Mouse (Mus musculus) neural tube, embryonic 14.5 days (tissue): ENCODE data around the gene Lat. TPM values are rescaled to one million over a fixed set of nuclear protein-coding genes. Genes with fewer than 3 reads are reported as not detected.

Experiments used
- ATAC-seq: fragments of 200-750 bp; cut with Nextera tagmentation; 2 replicates; pipeline ENCODE4 v1.8.0; 2017; ENCODE audit warnings: low read depth, mild to moderate bottlenecking, moderate TSS enrichment, moderate library complexity
- H3K27ac ChIP-seq: fragments of 300-500 bp; sonication (generic); 2 replicates; pipeline ENCODE4 v1.5.1; 2014; ENCODE audit warnings: low read depth, mild to moderate bottlenecking, control low read depth, low read length, moderate library complexity, mixed read lengths
- H3K27me3 ChIP-seq: fragments of 300-500 bp; sonication (generic); 2 replicates; pipeline ENCODE4 v1.6.1; 2014; ENCODE audit warnings: low read length; ENCODE audit not compliant: control insufficient read depth, insufficient read depth
- H3K36me3 ChIP-seq: fragments of 300-500 bp; sonication (generic); 2 replicates; pipeline ENCODE4 v1.6.1; 2014; ENCODE audit warnings: low read length, mixed read lengths; ENCODE audit not compliant: control insufficient read depth, insufficient read depth
- H3K4me1 ChIP-seq: fragments of 300-500 bp; sonication (generic); 2 replicates; pipeline ENCODE4 v1.6.1; 2014; ENCODE audit warnings: low read length; ENCODE audit not compliant: control insufficient read depth, insufficient read depth
- H3K4me2 ChIP-seq: fragments of 300-500 bp; sonication (generic); 2 replicates; pipeline ENCODE4 v1.6.1; 2014; ENCODE audit warnings: mild to moderate bottlenecking, low read depth, low read length, control low read depth
- H3K4me3 ChIP-seq: fragments of 300-500 bp; sonication (generic); 2 replicates; pipeline ENCODE4 v1.5.1; 2014; ENCODE audit warnings: low read depth, low read length, control low read depth, mixed read lengths
- H3K9ac ChIP-seq: fragments of 300-500 bp; sonication (generic); replicated peaks from 2 replicates; pipeline ENCODE4 v1.6.1; 2014; ENCODE audit warnings: low read depth, mild to moderate bottlenecking, control low read depth, low read length, mixed read lengths
- H3K9me3 ChIP-seq: fragments of 300-500 bp; sonication (generic); 2 replicates; pipeline ENCODE4 v1.6.1; 2016; ENCODE audit warnings: low read length; ENCODE audit not compliant: control insufficient read depth
- WGBS: fragments of 180-500 bp; shearing (Covaris S2); extraction: QIAGEN DNeasy Blood & Tissue Kit; methylation state at CpG from one replicate; pipeline ENCODE4 v1.1.7; 2014; 5-methylcytosine and 5-hydroxymethylcytosine counted together
- polyA plus RNA-seq: library from polyadenylated mRNA; unstranded; fragments of >200 nt; fragmentation: Nextera tagmentation; extraction: Ambion mirVana; gene quantifications from 2 replicates; pipeline ENCODE4 v1.2.1, GENCODE M21; 2014

Gene Lat
- polyA plus RNA-seq, 1 experiment from 2014 or later = 1.3 TPM

GRCm38 (mm10) chr7:126375012-126375411 is 5.6 kb upstream of the Lat start:
- WGBS = 77% methylated on average over 5 of the region's 5 CpGs
- ATAC-seq = no peak
- Histone ChIP-seq H3K27ac (no peak overlapping the region), H3K27me3 (no peaks in the 10 kb centered on the region), H3K4me1 (peaks cover 6% of the 10 kb centered on the region), H3K9ac (no peak overlapping the region), H3K9me3 (no peaks in the 10 kb centered on the region), H3K36me3 (peaks cover 29% of the 10 kb centered on the region), H3K4me2 (no peak overlapping the region), H3K4me3 (no peak overlapping the region)

- H3K9ac ChIP-seq = no peak overlapping the region
- H3K4me3 ChIP-seq = no peak overlapping the region
- 89% methylated on average over 6 of the region's 6 CpGs for WGBS
- no peak overlapping the region for H3K4me2 ChIP-seq
- H3K27me3 ChIP-seq = no peaks in the 10 kb centered on the region
- H3K27ac ChIP-seq = no peak overlapping the region
- peaks cover 34% of the 10 kb centered on the region for H3K36me3 ChIP-seq
- ATAC-seq = no peak
- H3K4me1 ChIP-seq = peaks cover 6% of the 10 kb centered on the region
- no peaks in the 10 kb centered on the region for H3K9me3 ChIP-seq
Observed at GRCm38 (mm10) chr7:126374526-126374925, 5.2 kb upstream of the Lat start.

GRCm38 (mm10) chr7:126373007-126373406 is 3.6 kb upstream of the Lat start:
- Histone ChIP-seq H3K4me1 (peaks cover 6% of the 10 kb centered on the region), H3K9me3 (no peaks in the 10 kb centered on the region), H3K27me3 (no peaks in the 10 kb centered on the region), H3K9ac (no peak overlapping the region), H3K4me3 (no peak overlapping the region), H3K36me3 (peaks cover 36% of the 10 kb centered on the region), H3K27ac (no peak overlapping the region), H3K4me2 (no peak overlapping the region)
- ATAC-seq = no peak
- WGBS = 90% methylated on average over 9 of the region's 9 CpGs

GRCm38 (mm10) chr7:126368367-126368766 is 1.0 kb downstream of the Lat start:
- no peak overlapping the region for H3K4me3 ChIP-seq
- no peak overlapping the region for H3K9ac ChIP-seq
- H3K27ac ChIP-seq = no peak overlapping the region
- ATAC-seq = no peak
- no peaks in the 10 kb centered on the region for H3K27me3 ChIP-seq
- H3K36me3 ChIP-seq = peaks cover 32% of the 10 kb centered on the region
- no peak overlapping the region for H3K4me2 ChIP-seq
- H3K4me1 ChIP-seq = no peaks in the 10 kb centered on the region
- 88% methylated on average over 8 of the region's 8 CpGs for WGBS
- H3K9me3 ChIP-seq = no peaks in the 10 kb centered on the region

- 93% methylated on average over 10 of the region's 10 CpGs for WGBS
- no peak for ATAC-seq
- H3K4me1 ChIP-seq = no peaks in the 10 kb centered on the region
- H3K27me3 ChIP-seq = no peaks in the 10 kb centered on the region
- H3K9ac ChIP-seq = no peak overlapping the region
- no peaks in the 10 kb centered on the region for H3K9me3 ChIP-seq
- no peak overlapping the region for H3K4me2 ChIP-seq
- peaks cover 30% of the 10 kb centered on the region for H3K36me3 ChIP-seq
- H3K27ac ChIP-seq = no peak overlapping the region
- H3K4me3 ChIP-seq = no peak overlapping the region
Observed at GRCm38 (mm10) chr7:126367636-126368035, 1.7 kb downstream of the Lat start.

- 0 out of 2 replicates have a peak, but pooled peaks cover 3% of the 10 kb centered on the region for H3K36me3 ChIP-seq
- no peaks in the 10 kb centered on the region for H3K27me3 ChIP-seq
- H3K9me3 ChIP-seq = no peaks in the 10 kb centered on the region
- no peak overlapping the region for H3K9ac ChIP-seq
- ATAC-seq = no peak
- H3K4me2 ChIP-seq = no peak overlapping the region
- WGBS = 87% methylated on average over 6 of the region's 6 CpGs
- H3K27ac ChIP-seq = no peak overlapping the region
- no peak overlapping the region for H3K4me3 ChIP-seq
- no peaks in the 10 kb centered on the region for H3K4me1 ChIP-seq
Observed at GRCm38 (mm10) chr7:126363038-126363437, 6.3 kb downstream of the Lat start.

- H3K9ac ChIP-seq = no peak overlapping the region
- no peak for ATAC-seq
- no peaks in the 10 kb centered on the region for H3K36me3 ChIP-seq
- H3K9me3 ChIP-seq = no peaks in the 10 kb centered on the region
- WGBS = 82% methylated on average over 13 of the region's 13 CpGs
- H3K27ac ChIP-seq = no peak overlapping the region
- H3K4me2 ChIP-seq = no peak overlapping the region
- H3K27me3 ChIP-seq = no peaks in the 10 kb centered on the region
- H3K4me3 ChIP-seq = no peak overlapping the region
- no peaks in the 10 kb centered on the region for H3K4me1 ChIP-seq
Observed at GRCm38 (mm10) chr7:126359049-126359448, 10.3 kb downstream of the Lat start.

- WGBS = 92% methylated on average over 9 of the region's 9 CpGs
- Histone ChIP-seq H3K4me2 (no peak overlapping the region), H3K9me3 (no peaks in the 10 kb centered on the region), H3K9ac (no peak overlapping the region), H3K27ac (no peak overlapping the region), H3K27me3 (no peaks in the 10 kb centered on the region), H3K4me1 (no peaks in the 10 kb centered on the region), H3K4me3 (no peak overlapping the region), H3K36me3 (no peaks in the 10 kb centered on the region)
- no peak for ATAC-seq
Observed at GRCm38 (mm10) chr7:126358413-126358812, 11.0 kb downstream of the Lat start.

- no peak for ATAC-seq
- no peak overlapping the region for H3K4me2 ChIP-seq
- no peak overlapping the region for H3K4me3 ChIP-seq
- H3K27ac ChIP-seq = no peak overlapping the region
- no peaks in the 10 kb centered on the region for H3K9me3 ChIP-seq
- no peaks in the 10 kb centered on the region for H3K27me3 ChIP-seq
- H3K9ac ChIP-seq = no peak overlapping the region
- H3K4me1 ChIP-seq = no peaks in the 10 kb centered on the region
- no peaks in the 10 kb centered on the region for H3K36me3 ChIP-seq
- WGBS = 90% methylated on average over 6 of the region's 6 CpGs
Observed at GRCm38 (mm10) chr7:126357838-126358237, 11.5 kb downstream of the Lat start.
